Mouse (Mus musculus): ENCODE data around the gene Ficd. TPM values are rescaled to one million over a fixed set of nuclear protein-coding genes. Genes with fewer than 3 reads are reported as not detected.

Ficd gene
- polyA plus RNA-seq, 1 experiment = 1.9 TPM

DNA sequence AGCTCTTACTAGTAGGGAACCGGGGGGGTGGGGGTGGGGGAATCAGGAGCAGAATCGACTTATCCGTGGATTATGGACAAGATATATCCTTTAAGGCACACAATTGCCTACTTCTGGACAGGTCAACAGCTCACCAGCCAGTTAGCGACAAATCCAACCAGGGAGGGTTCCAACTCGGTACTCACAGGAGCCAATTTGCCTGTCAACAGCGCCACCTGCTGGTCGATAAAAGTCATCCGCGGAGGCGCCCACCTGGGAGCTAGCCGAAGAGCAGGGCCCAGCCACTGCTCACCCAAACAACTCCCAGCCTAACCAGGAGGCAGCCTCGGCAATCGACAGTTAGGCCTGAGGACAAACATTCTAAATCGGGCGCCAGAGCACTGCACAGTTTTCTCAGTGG is 11.2 kb upstream of the Ficd start, which contains the start of gene 1700069L16Rik:
1700069L16Rik (minus strand) TSS at position 327 of the 400 bp plus-strand sequence.
- TF ChIP-seq GATA1 (IDR thresholded peaks at IDR 0.05; ENCODE audit: low read length) = no peak

- no peak for TF ChIP-seq GATA1 (IDR thresholded peaks at IDR 0.05; ENCODE audit: low read length)
Observed at GRCm38 (mm10) chr5:113725417-113725816, 10.2 kb upstream of the Ficd start.

DNA sequence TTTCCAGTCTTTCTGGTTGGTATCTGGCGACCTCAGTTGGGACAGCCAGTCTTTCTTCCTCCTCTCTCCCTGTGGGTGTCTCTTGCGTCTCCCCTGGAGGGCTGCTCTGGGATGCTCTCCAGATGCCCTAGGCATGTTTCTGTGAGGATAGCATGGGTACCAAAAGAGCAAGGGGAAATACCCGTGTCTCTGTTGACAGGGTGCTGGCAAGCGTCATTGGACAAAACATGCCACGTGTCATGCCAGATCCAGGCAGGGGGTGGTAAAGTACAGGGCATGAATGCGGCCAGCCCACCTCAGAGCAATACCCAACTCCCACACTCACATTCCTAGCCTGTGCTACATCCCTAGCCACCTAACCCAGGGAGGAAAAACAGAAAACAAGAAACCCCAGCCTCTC is 9.0 kb upstream of the Ficd start:
- no peak for TF ChIP-seq GATA1 (IDR thresholded peaks at IDR 0.05; ENCODE audit: low read length)

GRCm38 (mm10) chr5:113727238-113727637 is 8.4 kb upstream of the Ficd start:
- TF ChIP-seq GATA1 (IDR thresholded peaks at IDR 0.05; ENCODE audit: low read length) = no peak

- no peak for TF ChIP-seq GATA1 (IDR thresholded peaks at IDR 0.05; ENCODE audit: low read length)
Observed at GRCm38 (mm10) chr5:113728011-113728410, 7.6 kb upstream of the Ficd start.

DNA sequence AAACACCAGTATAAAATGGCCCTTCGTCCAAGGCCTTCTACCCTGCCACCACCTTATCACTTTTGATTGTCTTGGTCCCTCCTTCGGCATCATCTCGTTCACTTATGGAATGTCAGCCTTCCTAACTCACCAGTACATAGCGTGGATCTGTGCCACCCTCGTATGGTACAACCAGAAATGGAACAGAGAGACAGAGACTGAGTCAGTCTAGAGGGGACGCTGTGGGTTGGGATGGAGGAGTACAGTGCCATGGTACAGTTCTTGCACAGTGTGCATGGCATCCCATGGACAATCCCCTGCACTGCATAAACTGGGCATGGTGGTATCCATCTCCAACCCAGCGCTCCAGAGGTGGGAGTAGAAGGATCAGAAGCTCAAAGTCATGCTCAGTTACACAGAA is 6.9 kb upstream of the Ficd start:
- TF ChIP-seq GATA1 (IDR thresholded peaks at IDR 0.05; ENCODE audit: low read length) = no peak

- TF ChIP-seq GATA1 (IDR thresholded peaks at IDR 0.05; ENCODE audit: low read length) = no peak
Observed at GRCm38 (mm10) chr5:113730641-113731121, 4.9 kb upstream of the Ficd start.

DNA sequence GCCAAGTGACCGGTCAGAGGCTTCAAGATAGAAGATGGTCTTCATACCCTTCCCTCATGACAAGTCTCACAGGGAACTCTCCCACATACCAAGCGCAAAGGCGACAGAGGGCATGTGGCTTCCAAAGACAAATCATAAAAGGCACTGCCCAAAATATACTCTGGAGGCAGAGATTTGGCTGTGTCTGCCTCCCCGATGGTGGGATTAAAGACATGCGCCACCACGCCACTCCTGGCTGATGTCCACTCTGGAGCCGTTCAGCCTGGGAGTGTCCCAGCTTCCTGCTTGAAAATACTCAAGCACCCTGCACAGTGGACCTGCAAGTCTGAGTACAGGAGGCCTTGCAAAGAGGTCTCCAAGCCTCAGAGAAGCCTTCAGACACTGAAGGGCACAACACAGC is 4.4 kb upstream of the Ficd start:
- no peak for TF ChIP-seq GATA1 (IDR thresholded peaks at IDR 0.05; ENCODE audit: low read length)

DNA sequence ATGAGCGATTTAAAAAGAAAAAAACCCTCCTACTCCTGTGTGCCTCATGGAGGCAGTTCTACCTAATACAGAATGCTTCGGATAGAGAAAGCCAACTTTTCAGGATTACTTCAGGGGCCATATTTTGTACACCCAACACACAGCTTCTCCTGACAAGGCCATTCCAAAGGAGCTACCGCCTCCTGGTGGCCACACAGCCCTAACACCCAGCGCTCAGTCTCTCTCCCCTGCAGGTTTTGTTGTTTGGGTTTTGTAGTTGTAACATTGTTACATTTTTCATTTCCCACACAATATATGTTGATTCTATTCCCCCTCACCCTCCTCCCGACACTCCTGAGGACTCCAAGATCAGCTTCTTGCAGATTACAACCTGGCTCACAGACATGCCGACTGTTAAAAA is 3.4 kb upstream of the Ficd start:
- TF ChIP-seq GATA1 (IDR thresholded peaks at IDR 0.05; ENCODE audit: low read length) = no peak

- TF ChIP-seq GATA1 (IDR thresholded peaks at IDR 0.05; ENCODE audit: low read length) = no peak
Observed at GRCm38 (mm10) chr5:113734376-113734775, 1.2 kb upstream of the Ficd start.

DNA sequence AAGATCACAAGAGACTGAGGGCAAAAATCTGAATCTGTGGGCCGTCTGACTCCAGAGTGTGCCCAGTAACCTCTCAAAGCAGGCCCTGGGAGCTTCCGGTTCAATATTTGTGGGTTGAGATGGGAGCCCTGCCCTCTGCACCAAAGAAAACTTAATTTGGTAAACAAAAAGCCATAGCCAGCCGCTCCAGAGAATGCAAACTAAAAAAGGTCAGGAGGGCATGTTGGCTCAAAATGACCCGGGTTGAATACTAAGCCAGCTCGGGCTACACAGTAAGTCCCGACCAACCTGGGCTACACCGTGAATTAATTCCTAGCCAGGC is 619 bp upstream of the Ficd start:
- no peak for TF ChIP-seq GATA1 (IDR thresholded peaks at IDR 0.05; ENCODE audit: low read length)

GRCm38 (mm10) chr5:113736113-113736502 is 505 bp downstream of the Ficd start:
- no peak for TF ChIP-seq GATA1 (IDR thresholded peaks at IDR 0.05; ENCODE audit: low read length)

DNA sequence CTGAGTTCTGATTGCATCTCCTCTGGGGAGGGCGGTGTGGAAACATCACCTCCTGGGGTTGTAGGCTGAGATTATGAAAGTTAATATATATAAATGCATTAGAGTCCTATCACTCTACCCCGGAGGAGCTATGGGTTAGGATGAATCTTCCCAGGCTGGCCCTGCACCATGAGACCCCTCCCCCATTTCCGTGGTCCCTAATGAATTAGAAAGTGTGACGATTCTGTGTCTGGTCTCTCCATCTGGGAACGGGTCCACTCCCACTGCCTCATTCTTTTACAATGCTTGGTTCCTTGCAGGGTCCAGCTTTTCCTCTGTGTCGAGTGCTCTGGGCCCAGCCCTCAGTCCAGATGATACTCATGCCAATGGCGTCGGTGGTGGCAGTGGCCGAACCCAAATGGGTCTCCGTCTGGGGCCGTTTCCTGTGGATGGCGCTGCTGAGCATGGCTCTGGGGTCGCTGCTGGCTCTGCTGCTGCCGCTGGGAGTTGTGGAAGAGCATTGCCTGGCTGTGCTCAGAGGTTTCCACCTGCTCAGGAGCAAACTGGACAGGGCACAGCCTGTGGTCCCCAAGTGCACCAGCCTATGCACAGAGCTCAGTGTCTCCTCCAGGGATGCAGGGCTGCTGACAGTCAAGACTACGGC is 1.0 kb downstream of the Ficd start:
- no peak for TF ChIP-seq GATA1 (IDR thresholded peaks at IDR 0.05; ENCODE audit: low read length)

DNA sequence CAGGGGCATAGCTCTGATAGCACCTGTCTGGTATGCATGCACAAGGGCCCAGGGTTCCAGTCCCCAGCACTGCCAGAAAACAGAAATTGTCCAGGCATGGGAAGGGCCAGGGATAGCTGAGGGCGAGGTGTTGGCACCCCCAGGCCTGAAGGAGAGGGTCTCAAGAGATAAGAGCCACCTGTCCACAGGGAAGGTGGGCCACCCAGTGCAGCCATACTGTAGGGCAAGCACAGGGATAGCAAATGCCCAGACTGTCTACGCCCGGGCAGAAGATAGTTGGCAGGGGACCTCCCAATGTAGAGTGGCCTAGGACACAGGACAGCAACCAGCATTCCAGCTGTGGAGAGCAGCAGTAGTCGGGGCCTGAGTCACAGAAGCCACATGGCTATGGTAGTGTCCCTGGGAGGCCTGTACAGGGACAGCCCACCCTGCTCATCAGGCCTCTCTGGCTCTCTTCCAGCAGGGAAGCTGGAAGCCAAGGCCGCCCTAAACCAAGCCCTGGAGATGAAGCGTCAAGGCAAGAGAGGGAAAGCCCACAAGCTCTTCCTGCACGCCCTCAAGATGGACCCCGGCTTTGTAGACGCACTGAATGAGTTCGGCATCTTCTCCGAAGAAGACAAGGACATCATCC is 2.1 kb downstream of the Ficd start:
- no peak for TF ChIP-seq GATA1 (IDR thresholded peaks at IDR 0.05; ENCODE audit: low read length)

DNA sequence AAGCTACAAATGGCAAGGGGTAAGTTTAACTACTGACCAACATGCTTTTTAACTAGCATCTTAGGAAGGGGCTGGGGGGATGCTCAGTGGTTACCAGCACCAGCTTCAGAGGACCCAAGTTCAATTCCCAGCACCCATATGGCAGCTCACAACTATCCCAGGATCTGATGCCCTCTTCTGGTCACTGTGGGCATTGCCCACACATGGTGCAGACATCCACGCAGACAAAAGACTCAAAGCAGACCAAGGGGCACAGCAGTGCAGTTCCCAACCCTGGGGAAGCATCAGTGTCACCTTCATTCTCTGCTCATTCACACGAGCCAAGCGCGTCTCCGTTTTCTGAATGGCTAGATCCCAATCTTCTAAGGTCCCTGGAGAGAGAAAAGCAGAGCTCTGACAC is 12.0 kb downstream of the Ficd start:
- TF ChIP-seq GATA1 (IDR thresholded peaks at IDR 0.05; ENCODE audit: low read length) = no peak

- no peak for TF ChIP-seq GATA1 (IDR thresholded peaks at IDR 0.05; ENCODE audit: low read length)
Observed at GRCm38 (mm10) chr5:113748556-113749331, 13.1 kb downstream of the Ficd start.

Data from G1E-ER4 (cell line).